Mouse (Mus musculus): ENCODE results near the gene Hmgn2. TPM values are rescaled to one million over a fixed set of nuclear protein-coding genes. Genes with fewer than 3 reads are reported as not detected.
"Not testable (repeated sequence)": the region's sequence is repeated elsewhere in the genome, so short reads cannot be mapped to it uniquely, and the experiment has no call there.

Hmgn2 gene
- polyA plus RNA-seq, 1 experiment, result 108 TPM

DNA sequence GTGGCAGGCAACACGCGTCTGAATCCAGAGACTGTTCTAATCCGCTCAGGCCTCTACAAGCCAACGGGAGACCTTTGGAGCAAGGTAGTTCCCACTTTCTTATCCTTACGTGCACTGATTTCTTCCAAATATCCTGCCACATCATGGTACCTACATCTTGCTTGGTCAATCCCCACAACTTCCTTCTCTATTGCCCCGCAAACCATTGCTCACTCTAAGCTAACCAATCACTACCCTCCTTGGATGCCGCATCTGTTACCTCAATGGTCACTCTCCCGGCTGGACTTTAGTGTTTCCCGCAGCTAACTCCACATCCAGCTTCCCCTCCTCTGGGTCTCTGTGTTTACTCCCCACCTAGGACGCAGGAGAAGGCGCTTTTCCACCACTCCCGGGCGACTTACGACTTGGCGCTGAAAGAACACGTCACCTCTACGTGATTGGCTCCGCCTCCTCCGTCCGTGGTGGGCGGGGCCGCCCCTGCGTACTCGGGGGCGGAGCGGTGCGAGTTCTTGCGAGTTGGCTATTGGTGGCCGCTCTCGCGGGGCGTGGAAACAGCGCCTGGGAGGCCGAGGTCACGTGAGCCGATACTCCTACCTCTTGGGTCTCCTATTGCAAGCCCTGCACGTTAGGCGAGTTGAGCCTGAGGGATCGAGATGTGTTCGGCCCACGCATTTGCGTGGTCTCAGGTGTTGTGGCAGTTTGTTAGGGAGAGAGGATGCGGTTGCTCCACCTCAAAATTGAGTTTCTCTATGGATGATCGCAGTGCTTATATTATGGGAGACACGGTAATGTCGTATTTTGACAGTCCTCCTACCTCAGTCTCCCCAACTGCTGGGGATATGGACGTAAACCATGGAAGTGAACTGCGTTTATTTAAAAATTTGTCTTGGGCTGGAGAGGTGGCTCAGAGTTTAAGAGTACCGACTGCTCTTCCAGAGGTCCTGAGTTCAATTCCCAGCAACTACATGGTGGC, 32.3 kb upstream of the Hmgn2 start, which contains the start of gene Dhdds:
TSS of gene Dhdds (minus strand) at position 453 of the 973 bp plus-strand sequence.
- H3K4me3 ChIP-seq, result peak within 1 kb of the TSS; percentile 90

DNA sequence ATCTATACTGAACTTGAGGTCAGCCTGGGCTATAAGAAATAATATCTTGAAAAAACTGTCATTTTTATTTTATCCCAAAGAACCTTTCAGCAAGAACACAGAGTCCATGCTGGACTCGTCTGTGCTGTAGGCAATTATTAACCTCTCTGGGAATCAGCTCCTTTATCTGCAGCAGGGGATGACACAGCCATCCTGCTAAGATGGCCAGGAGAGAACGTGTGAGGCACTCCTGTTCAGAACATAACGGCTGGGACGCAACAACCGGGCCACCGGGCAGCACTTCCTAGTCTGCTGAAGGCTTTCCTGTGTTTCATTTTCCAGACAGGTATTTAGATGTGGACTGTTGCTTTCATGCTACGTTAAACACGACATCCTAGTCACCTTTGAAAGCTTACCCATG, 26.2 kb upstream of the Hmgn2 start:
- Histone ChIP-seq H3K4me2 (ENCODE audit: low read depth) (no peak overlapping the region), H3K4me3 (no peak overlapping the region), H3K27me3 (ENCODE audit: control insufficient read depth, insufficient read depth, insufficient read length) (no peaks in the 10 kb centered on the region), H3K36me3 (ENCODE audit: control insufficient read depth, insufficient read depth) (peaks cover 23% of the 10 kb centered on the region), H3ac (ENCODE audit: control insufficient read depth, insufficient read length) (no peak overlapping the region), H3K79me2 (ENCODE audit: control insufficient read depth, insufficient read depth) (peaks cover 6% of the 10 kb centered on the region)
- TF ChIP-seq TCF12 (IDR thresholded peaks at IDR 0.05; ENCODE audit: insufficient read depth, poor library complexity, severe bottlenecking), result no peak
- TF ChIP-seq E2F4 (IDR thresholded peaks at IDR 0.05; ENCODE audit: insufficient read depth), result no peak
- no peak for TF ChIP-seq MAX (IDR thresholded peaks at IDR 0.05; ENCODE audit: low read depth)
- no peak for TF ChIP-seq REST (IDR thresholded peaks at IDR 0.05; ENCODE audit: insufficient read depth, insufficient read length)
- no peak for TF ChIP-seq SRF (IDR thresholded peaks at IDR 0.05; ENCODE audit: control insufficient read depth, insufficient read length, low read depth)
- TF ChIP-seq MYOG (IDR thresholded peaks at IDR 0.05; ENCODE audit: control insufficient read depth in 1 of 3, insufficient read depth in 1 of 3, insufficient read length in 2 of 3, low read depth in 2 of 3), result no peak
- TF ChIP-seq MYOD1 (IDR thresholded peaks at IDR 0.05; ENCODE audit: control insufficient read depth in 1 of 3, insufficient read length in 2 of 3, low read depth in 2 of 3), result no peak
- no peak for TF ChIP-seq POLR2A (IDR thresholded peaks at IDR 0.05; ENCODE audit: insufficient read length, low read depth)
- no peak for TF ChIP-seq TCF3 (IDR thresholded peaks at IDR 0.05; ENCODE audit: insufficient read length, low read depth)
- no peak for TF ChIP-seq CEBPB (IDR thresholded peaks at IDR 0.05; ENCODE audit: insufficient read depth, poor library complexity, severe bottlenecking)
- TF ChIP-seq POLR2AphosphoS2 (IDR thresholded peaks at IDR 0.05; ENCODE audit: insufficient read length, low read depth), result no peak
- TF ChIP-seq USF1 (IDR thresholded peaks at IDR 0.05; ENCODE audit: low read depth), result no peak

More for the DNA sequence above, 32.3 kb upstream of the Hmgn2 start, which contains the start of gene Dhdds:
- H3K4me2 ChIP-seq (ENCODE audit: low read depth), result peak within 1 kb of the TSS; percentile 87
- no peak for TF ChIP-seq MAX (IDR thresholded peaks at IDR 0.05; ENCODE audit: low read depth)
- TF ChIP-seq POLR2A (IDR thresholded peaks at IDR 0.05; ENCODE audit: insufficient read length, low read depth), result peak; percentile 61
- TF ChIP-seq TCF12 (IDR thresholded peaks at IDR 0.05; ENCODE audit: insufficient read depth, poor library complexity, severe bottlenecking), result no peak
- TF ChIP-seq SRF (IDR thresholded peaks at IDR 0.05; ENCODE audit: control insufficient read depth, insufficient read length, low read depth), result peak; percentile 46
- H3K27me3 ChIP-seq (ENCODE audit: control insufficient read depth, insufficient read depth, insufficient read length), result peaks cover 15% of the 10 kb centered on the region
- H3K79me2 ChIP-seq (ENCODE audit: control insufficient read depth, insufficient read depth), result peaks cover 14% of the 10 kb centered on the region
- H3ac ChIP-seq (ENCODE audit: control insufficient read depth, insufficient read length), result peak within 1 kb of the TSS; percentile 18
- no peaks in the 10 kb centered on the region for H3K36me3 ChIP-seq (ENCODE audit: control insufficient read depth, insufficient read depth)

DNA sequence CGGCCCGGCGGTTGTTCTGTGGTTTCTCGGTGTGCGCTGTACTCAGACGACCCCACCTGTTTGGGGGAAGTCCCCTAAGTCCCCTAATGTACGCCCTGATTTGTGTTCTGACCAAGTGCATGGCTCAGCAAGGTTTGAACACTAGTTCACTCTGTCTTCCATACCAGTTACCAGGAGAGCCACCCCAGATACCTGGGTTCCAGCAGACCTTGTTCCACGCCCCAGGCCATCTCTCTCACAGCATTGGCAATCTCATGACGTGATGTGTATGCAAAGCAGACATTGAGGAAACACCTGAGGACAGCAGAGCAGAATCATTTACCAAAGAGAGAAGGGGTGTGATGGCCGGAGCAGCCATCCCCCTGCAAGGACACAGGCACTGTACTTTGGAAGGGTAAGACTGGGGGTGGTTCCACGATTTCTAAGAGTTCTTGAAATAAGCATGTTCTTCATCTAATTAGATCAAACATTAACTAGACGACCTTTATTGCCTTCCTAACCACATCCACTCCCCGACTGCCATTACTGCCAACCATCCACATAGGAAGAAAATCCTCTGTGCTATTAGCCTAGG, 22.7 kb upstream of the Hmgn2 start:
- Histone ChIP-seq H3K79me2 (ENCODE audit: control insufficient read depth, insufficient read depth) (no peaks in the 10 kb centered on the region), H3K27me3 (ENCODE audit: control insufficient read depth, insufficient read depth, insufficient read length) (no peaks in the 10 kb centered on the region), H3K36me3 (ENCODE audit: control insufficient read depth, insufficient read depth) (peaks cover 32% of the 10 kb centered on the region), H3K4me3 (no peak overlapping the region), H3ac (ENCODE audit: control insufficient read depth, insufficient read length) (no peak overlapping the region), H3K4me2 (ENCODE audit: low read depth) (no peak overlapping the region)
- TF ChIP-seq MYOD1 (IDR thresholded peaks at IDR 0.05; ENCODE audit: control insufficient read depth in 1 of 3, insufficient read length in 2 of 3, low read depth in 2 of 3), result no peak
- TF ChIP-seq E2F4 (IDR thresholded peaks at IDR 0.05; ENCODE audit: insufficient read depth), result no peak
- TF ChIP-seq POLR2AphosphoS2 (IDR thresholded peaks at IDR 0.05; ENCODE audit: insufficient read length, low read depth), result no peak
- TF ChIP-seq REST (IDR thresholded peaks at IDR 0.05; ENCODE audit: insufficient read depth, insufficient read length), result no peak
- TF ChIP-seq USF1 (IDR thresholded peaks at IDR 0.05; ENCODE audit: low read depth), result no peak
- no peak for TF ChIP-seq TCF12 (IDR thresholded peaks at IDR 0.05; ENCODE audit: insufficient read depth, poor library complexity, severe bottlenecking)
- TF ChIP-seq MYOG (IDR thresholded peaks at IDR 0.05; ENCODE audit: control insufficient read depth in 1 of 3, insufficient read depth in 1 of 3, insufficient read length in 2 of 3, low read depth in 2 of 3), result no peak
- TF ChIP-seq MAX (IDR thresholded peaks at IDR 0.05; ENCODE audit: low read depth), result no peak
- TF ChIP-seq TCF3 (IDR thresholded peaks at IDR 0.05; ENCODE audit: insufficient read length, low read depth), result no peak
- no peak for TF ChIP-seq SRF (IDR thresholded peaks at IDR 0.05; ENCODE audit: control insufficient read depth, insufficient read length, low read depth)
- TF ChIP-seq CEBPB (IDR thresholded peaks at IDR 0.05; ENCODE audit: insufficient read depth, poor library complexity, severe bottlenecking), result no peak
- no peak for TF ChIP-seq POLR2A (IDR thresholded peaks at IDR 0.05; ENCODE audit: insufficient read length, low read depth)

DNA sequence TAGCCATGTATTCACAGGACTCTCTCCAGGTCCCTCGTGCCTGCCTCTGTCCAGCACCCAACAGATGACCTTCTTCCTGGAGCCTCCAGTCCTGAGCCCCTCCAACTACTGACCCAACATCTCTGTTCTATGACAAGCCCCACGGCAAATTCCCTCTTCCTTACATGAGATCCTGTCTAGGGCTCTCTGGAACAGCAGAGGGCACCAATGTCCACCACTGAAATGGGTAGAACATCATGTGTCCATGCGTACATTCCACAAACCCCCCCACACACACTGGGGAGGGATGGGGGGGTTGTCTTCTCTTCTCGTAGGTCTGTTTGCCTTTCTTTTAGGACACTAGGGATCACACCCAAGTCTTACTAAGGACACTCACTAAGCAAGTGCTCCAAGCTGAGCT, 21.6 kb upstream of the Hmgn2 start:
- TF ChIP-seq USF1 (IDR thresholded peaks at IDR 0.05; ENCODE audit: low read depth) (no peak), POLR2AphosphoS2 (IDR thresholded peaks at IDR 0.05; ENCODE audit: insufficient read length, low read depth) (no peak), E2F4 (IDR thresholded peaks at IDR 0.05; ENCODE audit: insufficient read depth) (no peak), MYOD1 (IDR thresholded peaks at IDR 0.05; ENCODE audit: control insufficient read depth in 1 of 3, insufficient read length in 2 of 3, low read depth in 2 of 3) (no peak), POLR2A (IDR thresholded peaks at IDR 0.05; ENCODE audit: insufficient read length, low read depth) (no peak), MYOG (IDR thresholded peaks at IDR 0.05; ENCODE audit: control insufficient read depth in 1 of 3, insufficient read depth in 1 of 3, insufficient read length in 2 of 3, low read depth in 2 of 3) (no peak), TCF3 (IDR thresholded peaks at IDR 0.05; ENCODE audit: insufficient read length, low read depth) (no peak), REST (IDR thresholded peaks at IDR 0.05; ENCODE audit: insufficient read depth, insufficient read length) (no peak), MAX (IDR thresholded peaks at IDR 0.05; ENCODE audit: low read depth) (no peak), TCF12 (IDR thresholded peaks at IDR 0.05; ENCODE audit: insufficient read depth, poor library complexity, severe bottlenecking) (no peak), SRF (IDR thresholded peaks at IDR 0.05; ENCODE audit: control insufficient read depth, insufficient read length, low read depth) (no peak), CEBPB (IDR thresholded peaks at IDR 0.05; ENCODE audit: insufficient read depth, poor library complexity, severe bottlenecking) (no peak)
- no peak overlapping the region for H3K4me3 ChIP-seq
- no peaks in the 10 kb centered on the region for H3K27me3 ChIP-seq (ENCODE audit: control insufficient read depth, insufficient read depth, insufficient read length)
- H3ac ChIP-seq (ENCODE audit: control insufficient read depth, insufficient read length), result no peak overlapping the region
- H3K79me2 ChIP-seq (ENCODE audit: control insufficient read depth, insufficient read depth), result no peaks in the 10 kb centered on the region
- no peak overlapping the region for H3K4me2 ChIP-seq (ENCODE audit: low read depth)
- peaks cover 32% of the 10 kb centered on the region for H3K36me3 ChIP-seq (ENCODE audit: control insufficient read depth, insufficient read depth)

DNA sequence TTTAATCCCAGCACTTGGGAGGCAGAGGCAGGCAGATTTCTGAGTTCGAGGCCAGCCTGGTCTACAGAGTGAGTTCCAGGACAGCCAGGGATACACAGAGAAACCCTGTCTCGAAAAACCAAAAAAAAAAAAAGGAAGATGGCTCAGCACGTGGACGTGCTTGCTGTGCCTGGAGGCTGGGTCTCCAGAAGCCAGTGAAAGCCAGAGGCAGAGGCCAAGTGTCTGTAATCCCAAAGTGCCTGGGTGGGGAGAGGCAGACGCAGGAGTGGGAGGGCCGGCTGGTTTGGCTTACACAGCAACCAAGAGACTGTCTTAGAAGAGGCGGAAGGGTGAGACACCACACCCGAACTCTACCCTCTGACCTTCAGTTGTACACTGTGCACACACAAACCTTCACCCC, 19.8 kb upstream of the Hmgn2 start:
- H3K36me3 ChIP-seq (ENCODE audit: control insufficient read depth, insufficient read depth), result peaks cover 25% of the 10 kb centered on the region
- H3K27me3 ChIP-seq (ENCODE audit: control insufficient read depth, insufficient read depth, insufficient read length); H3K4me2 ChIP-seq (ENCODE audit: low read depth); H3ac ChIP-seq (ENCODE audit: control insufficient read depth, insufficient read length); H3K4me3 ChIP-seq; H3K79me2 ChIP-seq (ENCODE audit: control insufficient read depth, insufficient read depth): not testable (repeated sequence)
